Mouse (Mus musculus): Measurements from ENCODE around the gene Trp53. TPM values are rescaled to one million over a fixed set of nuclear protein-coding genes. Genes with fewer than 3 reads are reported as not detected.

The Trp53 gene
- total and polyA plus RNA-seq, 3 experiments = 57.4 to 228 (median 175) TPM

DNA sequence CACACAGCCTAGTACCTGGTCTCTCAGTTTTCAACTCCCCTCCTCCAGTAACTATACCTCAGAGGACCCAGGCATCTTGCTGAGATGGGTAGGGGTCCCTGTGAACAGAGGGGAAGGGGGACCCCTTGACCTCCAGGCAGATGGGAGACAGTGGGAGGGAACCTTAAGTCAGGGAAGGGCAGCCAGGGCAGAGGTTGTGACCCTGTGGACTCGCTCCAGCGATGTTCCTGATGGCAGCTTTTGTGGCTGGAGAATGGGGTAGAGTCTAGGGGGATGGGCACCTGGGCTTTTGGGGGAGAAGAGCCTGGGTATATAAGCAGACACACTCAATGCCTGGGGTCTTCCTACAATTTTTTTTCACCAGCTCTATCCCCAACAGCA lies 26.8 kb upstream of the Trp53 start:
- H3K4me1 ChIP-seq (ENCODE audit: insufficient read depth, low read depth, low read length) = peaks cover 5% of the 10 kb centered on the region
- H3K4me3 ChIP-seq (ENCODE audit: low read depth, low read length) = no peak overlapping the region
- H3K9me3 ChIP-seq (replicated peaks) = no peaks in the 10 kb centered on the region
- no peaks in the 10 kb centered on the region for H3K36me3 ChIP-seq (replicated peaks)
- DNase-seq (ENCODE audit: low spot score) = no peak
- no peak for ATAC-seq (ENCODE audit: extremely low read depth, insufficient number of reproducible peaks, low FRiP score, poor library complexity, severe bottlenecking)
- H3K27me3 ChIP-seq (ENCODE audit: insufficient read depth, low read length) = peaks cover 57% of the 10 kb centered on the region
- TF ChIP-seq GATA2 (IDR thresholded peaks at IDR 0.05; ENCODE audit: borderline replicate concordance, low read depth, low read length) (no peak), CTCF (IDR thresholded peaks at IDR 0.05; ENCODE audit: low read depth, low read length) (no peak), POLR2AphosphoS5 (IDR thresholded peaks at IDR 0.05; ENCODE audit: insufficient replicate concordance, low read depth, low read length) (no peak), GATA1 (IDR thresholded peaks at IDR 0.05; ENCODE audit: borderline replicate concordance, low read length) (no peak), TAL1 (conservative IDR thresholded peaks at IDR 0.05; ENCODE audit: low read depth, low read length) (no peak)

DNA sequence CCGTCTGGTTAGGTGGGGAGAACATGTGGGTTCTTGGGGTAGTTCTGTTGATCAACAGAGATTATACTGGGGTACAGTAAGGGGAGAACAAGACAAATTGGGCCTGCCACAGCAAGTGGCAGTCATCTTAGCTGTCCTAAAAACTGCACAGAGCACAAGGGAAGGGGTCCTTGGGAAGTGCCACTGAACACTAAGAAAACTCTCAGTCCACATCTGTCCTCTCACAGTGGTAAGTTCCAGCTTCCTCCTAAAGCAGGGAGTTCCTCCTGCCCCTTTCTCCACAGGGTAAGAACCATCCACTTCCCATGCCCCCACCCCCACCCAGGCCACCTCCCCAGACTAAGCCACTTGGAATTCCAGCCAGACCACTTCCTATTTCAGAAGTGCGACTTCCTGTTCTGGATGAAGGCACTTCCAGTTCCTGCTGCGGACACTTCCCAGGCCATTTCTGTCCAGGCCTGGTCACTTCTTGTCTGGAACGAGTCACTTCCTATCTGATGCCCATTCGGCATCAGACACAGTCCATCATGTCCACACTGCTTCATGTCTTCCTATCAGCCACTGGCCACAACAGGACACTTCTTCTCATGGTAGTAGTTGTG lies 25.5 kb upstream of the Trp53 start:
- no peak for ATAC-seq (ENCODE audit: extremely low read depth, insufficient number of reproducible peaks, low FRiP score, poor library complexity, severe bottlenecking)
- peaks cover 44% of the 10 kb centered on the region for H3K27me3 ChIP-seq (ENCODE audit: insufficient read depth, low read length)
- peaks cover 12% of the 10 kb centered on the region for H3K4me1 ChIP-seq (ENCODE audit: insufficient read depth, low read depth, low read length)
- TF ChIP-seq GATA2 (IDR thresholded peaks at IDR 0.05; ENCODE audit: borderline replicate concordance, low read depth, low read length) (no peak), POLR2AphosphoS5 (IDR thresholded peaks at IDR 0.05; ENCODE audit: insufficient replicate concordance, low read depth, low read length) (no peak), TAL1 (conservative IDR thresholded peaks at IDR 0.05; ENCODE audit: low read depth, low read length) (no peak), GATA1 (IDR thresholded peaks at IDR 0.05; ENCODE audit: borderline replicate concordance, low read length) (no peak), CTCF (IDR thresholded peaks at IDR 0.05; ENCODE audit: low read depth, low read length) (no peak)
- peaks cover 5% of the 10 kb centered on the region for H3K36me3 ChIP-seq (replicated peaks)
- DNase-seq (ENCODE audit: low spot score) = no peak
- no peaks in the 10 kb centered on the region for H3K9me3 ChIP-seq (replicated peaks)
- H3K4me3 ChIP-seq (ENCODE audit: low read depth, low read length) = no peak overlapping the region

DNA sequence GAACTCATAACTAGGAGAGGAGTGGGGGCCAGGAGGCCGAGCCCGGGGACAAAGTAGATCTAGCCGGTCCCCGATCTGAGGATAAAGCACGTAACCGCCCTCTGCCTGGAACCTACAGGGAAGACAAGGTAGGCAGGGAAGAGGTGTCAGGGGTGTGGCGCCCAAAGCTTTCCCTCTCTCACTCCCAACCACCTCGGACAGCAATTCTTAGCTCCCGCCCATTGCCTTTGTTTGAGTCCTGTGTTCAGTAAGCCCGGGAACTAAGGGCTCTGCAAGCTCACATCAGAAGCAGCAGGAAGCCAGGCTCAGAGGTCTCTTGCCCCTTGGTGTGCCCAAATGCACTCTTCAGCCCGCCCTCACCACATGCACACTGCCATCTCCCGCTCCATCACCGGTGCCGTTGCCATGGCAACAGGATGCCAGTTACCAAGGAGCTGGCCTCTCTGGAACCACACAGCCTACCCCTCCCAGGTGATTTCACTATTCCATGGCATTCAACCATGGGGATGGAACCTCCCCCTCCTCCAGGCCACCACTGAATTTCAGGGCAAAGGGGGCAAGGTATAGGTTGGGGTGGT lies 22.7 kb upstream of the Trp53 start:
- no peak for ATAC-seq (ENCODE audit: extremely low read depth, insufficient number of reproducible peaks, low FRiP score, poor library complexity, severe bottlenecking)
- H3K27me3 ChIP-seq (ENCODE audit: insufficient read depth, low read length) = peaks cover 23% of the 10 kb centered on the region
- no peak overlapping the region for H3K4me3 ChIP-seq (ENCODE audit: low read depth, low read length)
- H3K36me3 ChIP-seq (replicated peaks) = peaks cover 33% of the 10 kb centered on the region
- no peaks in the 10 kb centered on the region for H3K9me3 ChIP-seq (replicated peaks)
- peaks cover 21% of the 10 kb centered on the region for H3K4me1 ChIP-seq (ENCODE audit: insufficient read depth, low read depth, low read length)
- DNase-seq (ENCODE audit: low spot score) = no peak
- TF ChIP-seq POLR2AphosphoS5 (IDR thresholded peaks at IDR 0.05; ENCODE audit: insufficient replicate concordance, low read depth, low read length) (no peak), GATA1 (IDR thresholded peaks at IDR 0.05; ENCODE audit: borderline replicate concordance, low read length) (no peak), GATA2 (IDR thresholded peaks at IDR 0.05; ENCODE audit: borderline replicate concordance, low read depth, low read length) (no peak), CTCF (IDR thresholded peaks at IDR 0.05; ENCODE audit: low read depth, low read length) (no peak), TAL1 (conservative IDR thresholded peaks at IDR 0.05; ENCODE audit: low read depth, low read length) (no peak)

DNA sequence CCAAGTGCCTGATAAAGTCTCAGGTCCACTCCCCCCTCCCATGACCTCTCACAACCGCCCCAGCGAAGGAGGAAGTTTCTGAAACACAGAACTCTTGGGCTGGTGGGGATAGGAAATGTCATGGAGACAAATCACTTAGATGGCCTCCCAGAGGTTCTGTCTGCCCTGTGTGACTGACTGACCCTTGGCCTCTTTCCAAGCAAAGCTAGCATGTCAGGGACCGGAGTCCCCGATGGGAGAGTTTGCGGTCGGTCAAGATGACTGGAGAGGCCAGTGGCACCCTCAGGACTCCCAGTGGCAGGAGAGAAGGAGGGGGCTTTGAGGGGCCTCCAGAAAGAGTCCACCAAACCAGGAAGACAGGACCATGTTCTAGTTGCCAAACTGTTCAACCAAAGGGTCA lies 21.4 kb upstream of the Trp53 start:
- no peak for DNase-seq (ENCODE audit: low spot score)
- peaks cover 11% of the 10 kb centered on the region for H3K27me3 ChIP-seq (ENCODE audit: insufficient read depth, low read length)

DNA sequence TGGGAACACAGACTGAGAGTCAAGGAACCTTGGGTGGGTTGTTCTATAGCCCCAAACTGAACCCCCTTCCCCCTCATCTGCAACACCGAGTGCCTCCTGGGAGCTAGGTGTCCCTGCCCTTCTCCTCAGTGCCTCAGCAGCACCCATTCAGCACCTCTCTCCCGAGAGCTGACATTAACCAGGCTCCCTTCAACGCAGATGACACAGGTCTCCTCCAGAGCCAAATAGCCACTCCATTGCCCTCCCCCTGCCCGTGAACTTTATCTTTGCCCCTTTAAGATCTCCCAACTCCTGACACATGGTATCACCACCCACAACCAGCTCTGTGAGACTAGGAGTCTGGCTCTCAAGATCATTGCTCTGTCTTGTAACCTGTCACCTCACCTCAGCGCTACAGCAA lies 21.0 kb upstream of the Trp53 start:
- no peak for TF ChIP-seq GATA2 (IDR thresholded peaks at IDR 0.05; ENCODE audit: borderline replicate concordance, low read depth, low read length)
- no peak for TF ChIP-seq CTCF (IDR thresholded peaks at IDR 0.05; ENCODE audit: low read depth, low read length)
- TF ChIP-seq POLR2AphosphoS5 (IDR thresholded peaks at IDR 0.05; ENCODE audit: insufficient replicate concordance, low read depth, low read length) = no peak
- TF ChIP-seq TAL1 (conservative IDR thresholded peaks at IDR 0.05; ENCODE audit: low read depth, low read length) = no peak
- no peak for TF ChIP-seq GATA1 (IDR thresholded peaks at IDR 0.05; ENCODE audit: borderline replicate concordance, low read length)
- Histone ChIP-seq H3K4me3 (ENCODE audit: low read depth, low read length) (no peak overlapping the region), H3K36me3 (replicated peaks) (peaks cover 51% of the 10 kb centered on the region), H3K9me3 (replicated peaks) (no peaks in the 10 kb centered on the region), H3K4me1 (ENCODE audit: insufficient read depth, low read depth, low read length) (peaks cover 22% of the 10 kb centered on the region), H3K27me3 (ENCODE audit: insufficient read depth, low read length) (peaks cover 11% of the 10 kb centered on the region)
- no peak for ATAC-seq (ENCODE audit: extremely low read depth, insufficient number of reproducible peaks, low FRiP score, poor library complexity, severe bottlenecking)
- DNase-seq (ENCODE audit: low spot score) = no peak

More for the DNA sequence above, 21.4 kb upstream of the Trp53 start:
- Histone ChIP-seq H3K4me3 (ENCODE audit: low read depth, low read length) (no peak overlapping the region), H3K36me3 (replicated peaks) (peaks cover 46% of the 10 kb centered on the region), H3K9me3 (replicated peaks) (no peaks in the 10 kb centered on the region), H3K4me1 (ENCODE audit: insufficient read depth, low read depth, low read length) (peaks cover 21% of the 10 kb centered on the region)
- ATAC-seq (ENCODE audit: extremely low read depth, insufficient number of reproducible peaks, low FRiP score, poor library complexity, severe bottlenecking) = no peak
- no peak for TF ChIP-seq GATA2 (IDR thresholded peaks at IDR 0.05; ENCODE audit: borderline replicate concordance, low read depth, low read length)
- no peak for TF ChIP-seq POLR2AphosphoS5 (IDR thresholded peaks at IDR 0.05; ENCODE audit: insufficient replicate concordance, low read depth, low read length)
- TF ChIP-seq CTCF (IDR thresholded peaks at IDR 0.05; ENCODE audit: low read depth, low read length) = no peak
- no peak for TF ChIP-seq GATA1 (IDR thresholded peaks at IDR 0.05; ENCODE audit: borderline replicate concordance, low read length)
- no peak for TF ChIP-seq TAL1 (conservative IDR thresholded peaks at IDR 0.05; ENCODE audit: low read depth, low read length)

DNA sequence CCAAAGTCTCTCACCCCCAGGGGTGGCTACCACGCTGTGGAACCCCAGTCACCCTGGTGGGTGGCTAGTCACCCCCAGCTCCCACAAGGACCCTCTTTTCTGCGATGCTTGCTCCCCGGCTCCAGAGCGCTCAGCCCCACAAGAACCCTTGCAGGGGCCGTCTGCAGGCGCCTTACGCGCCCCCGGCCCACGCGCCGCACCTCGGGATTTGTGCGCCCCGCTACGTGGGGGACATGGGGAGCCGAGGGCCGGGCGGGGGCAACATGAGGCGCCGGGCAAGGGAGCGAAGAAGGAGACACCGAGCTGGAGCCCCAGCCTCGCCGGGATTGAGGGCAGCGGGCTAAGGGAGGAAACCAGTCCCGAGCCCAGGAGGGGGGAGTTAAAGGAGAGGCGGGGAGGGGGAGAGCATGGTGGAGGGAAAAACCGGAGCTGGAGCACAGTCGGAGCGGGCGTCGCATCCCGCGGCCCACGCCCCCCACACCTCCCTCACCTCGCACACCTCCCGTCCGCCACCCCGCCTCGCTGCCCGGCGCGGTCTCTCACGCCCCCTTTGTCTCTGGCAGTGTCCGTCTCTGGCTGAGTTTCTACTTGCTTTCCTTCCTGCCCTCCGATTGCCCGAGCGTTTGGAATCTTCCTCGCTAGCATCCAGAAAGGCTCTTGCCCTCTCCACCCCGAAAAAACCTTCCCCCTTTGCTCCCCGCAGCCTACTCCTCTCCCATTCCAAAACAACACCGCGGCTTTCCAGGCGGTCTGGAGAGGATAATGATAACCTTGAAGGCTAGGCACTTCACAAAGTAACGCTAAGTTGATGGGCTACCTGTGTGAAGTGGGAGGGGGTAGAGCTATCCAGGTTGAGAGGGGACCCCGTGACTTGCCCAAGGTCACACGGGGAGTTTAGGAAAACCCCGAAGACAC lies 20.1 kb upstream of the Trp53 start, which contains the start of gene Efnb3:
Gene Efnb3, minus strand, starts transcription at position 355 of the 915 bp plus-strand sequence.
- peaks cover 18% of the 10 kb centered on the region for H3K4me1 ChIP-seq (ENCODE audit: insufficient read depth, low read depth, low read length)
- no peak within 1 kb of the TSS for H3K4me3 ChIP-seq (ENCODE audit: low read depth, low read length)
- H3K27me3 ChIP-seq (ENCODE audit: insufficient read depth, low read length) = peaks cover 11% of the 10 kb centered on the region
- ATAC-seq (ENCODE audit: extremely low read depth, insufficient number of reproducible peaks, low FRiP score, poor library complexity, severe bottlenecking) (no peak), DNase-seq (ENCODE audit: low spot score) (no peak)
- TF ChIP-seq CTCF (IDR thresholded peaks at IDR 0.05; ENCODE audit: low read depth, low read length) = no peak
- H3K36me3 ChIP-seq (replicated peaks) = peaks cover 59% of the 10 kb centered on the region
- no peaks in the 10 kb centered on the region for H3K9me3 ChIP-seq (replicated peaks)
